Mouse (Mus musculus) neural tube, embryonic 13.5 days (tissue): Measurements from ENCODE around the gene Prmt8. TPM values are rescaled to one million over a fixed set of nuclear protein-coding genes. Genes with fewer than 3 reads are reported as not detected.
A peak's percentile ranks its signal among the peaks of the same experiment; 100 is the strongest.

Experiments used
- ATAC-seq: fragments of 200-750 bp; cut with Nextera tagmentation; 2 replicates; pipeline ENCODE4 v1.8.0; 2017; ENCODE audit warnings: low read depth, mild to moderate bottlenecking, moderate TSS enrichment, moderate library complexity
- H3K27ac ChIP-seq: fragments of 300-500 bp; sonication (generic); replicated peaks from 2 replicates; pipeline ENCODE4 v1.5.1; 2015; ENCODE audit warnings: moderate library complexity, mild to moderate bottlenecking, inconsistent platforms
- H3K27me3 ChIP-seq: fragments of 300-500 bp; sonication (generic); 2 replicates; pipeline ENCODE4 v1.6.1; 2015; ENCODE audit warnings: mild to moderate bottlenecking, inconsistent platforms
- H3K36me3 ChIP-seq: fragments of 300-500 bp; sonication (generic); 2 replicates; pipeline ENCODE4 v1.6.1; 2015; ENCODE audit warnings: mild to moderate bottlenecking, inconsistent platforms
- H3K4me1 ChIP-seq: fragments of 300-500 bp; sonication (generic); replicated peaks from 2 replicates; pipeline ENCODE4 v1.6.1; 2015; ENCODE audit warnings: inconsistent platforms
- H3K4me2 ChIP-seq: fragments of 300-500 bp; sonication (generic); 2 replicates; pipeline ENCODE4 v1.6.1; 2015; ENCODE audit warnings: inconsistent platforms, mild to moderate bottlenecking, moderate library complexity
- H3K4me3 ChIP-seq: fragments of 300-500 bp; sonication (generic); 2 replicates; pipeline ENCODE4 v1.5.1; 2015; ENCODE audit warnings: mild to moderate bottlenecking, inconsistent platforms
- H3K9ac ChIP-seq: fragments of 300-500 bp; sonication (generic); 2 replicates; pipeline ENCODE4 v1.6.1; 2015; ENCODE audit warnings: moderate library complexity, mild to moderate bottlenecking, inconsistent platforms
- H3K9me3 ChIP-seq: fragments of 300-500 bp; sonication (generic); 2 replicates; pipeline ENCODE4 v1.6.1; 2016; ENCODE audit warnings: inconsistent platforms
- WGBS: fragments of 180-500 bp; shearing (Covaris S2); methylation state at CpG from one replicate; pipeline ENCODE4 v1.1.7; 2015; 5-methylcytosine and 5-hydroxymethylcytosine counted together
- polyA plus RNA-seq: library from polyadenylated mRNA; unstranded; fragments of >200 nt; fragmentation: Nextera tagmentation; extraction: Ambion mirVana; gene quantifications from 2 replicates; pipeline ENCODE4 v1.2.1, GENCODE M21; 2015

Gene Prmt8
- polyA plus RNA-seq, 1 experiment from 2014 or later: 39.9 TPM

- Histone ChIP-seq H3K4me1 (peaks cover 41% of the 10 kb centered on the region), H3K36me3 (peaks cover 14% of the 10 kb centered on the region; the same call in 1 of the 2 replicates), H3K27ac (peak overlapping the region; percentile 80), H3K27me3 (no peaks in the 10 kb centered on the region), H3K4me3 (no peak overlapping the region), H3K9ac (no peak overlapping the region), H3K4me2 (no peak overlapping the region), H3K9me3 (no peaks in the 10 kb centered on the region)
- 21% methylated on average over 13 of the region's 13 CpGs for WGBS
- ATAC-seq: peak; percentile 73
Observed at GRCm38 (mm10) chr6:127735130-127735981, 33.9 kb downstream of the Prmt8 start.

- H3K27ac ChIP-seq: peak overlapping the region; percentile 59
- H3K9me3 ChIP-seq: no peaks in the 10 kb centered on the region
- H3K27me3 ChIP-seq: no peaks in the 10 kb centered on the region
- no peak overlapping the region for H3K4me2 ChIP-seq
- 24% methylated on average over 8 of the region's 8 CpGs for WGBS
- peaks cover 26% of the 10 kb centered on the region for H3K4me1 ChIP-seq
- no peak for ATAC-seq
- no peak overlapping the region for H3K9ac ChIP-seq
- no peak overlapping the region for H3K4me3 ChIP-seq
- H3K36me3 ChIP-seq: peaks cover 34% of the 10 kb centered on the region
Observed at GRCm38 (mm10) chr6:127723126-127723525, 46.1 kb downstream of the Prmt8 start.

DNA sequence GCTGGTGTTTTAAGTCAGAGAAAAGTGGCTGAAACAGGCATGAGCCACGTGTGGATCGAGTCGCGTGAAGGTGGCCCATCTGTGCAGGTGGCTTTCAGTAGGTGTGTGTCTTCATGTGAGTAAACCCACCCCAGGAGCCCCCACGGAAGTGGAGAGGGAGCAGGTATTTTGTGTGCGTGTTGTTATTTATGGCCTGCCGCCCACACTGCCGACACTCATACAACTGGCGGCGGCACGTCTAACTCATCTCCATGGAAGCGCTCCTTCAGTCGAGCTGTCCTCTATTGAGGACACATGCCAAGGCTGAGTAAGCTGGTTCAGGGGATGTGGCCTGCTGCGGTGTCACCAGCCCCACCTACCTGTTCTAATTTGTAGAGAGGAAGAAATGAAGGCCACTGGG lies 49.4 kb downstream of the Prmt8 start:
- peak overlapping the region; percentile 49; the same call in 1 of the 2 replicates for H3K27ac ChIP-seq
- H3K27me3 ChIP-seq: no peaks in the 10 kb centered on the region
- H3K4me3 ChIP-seq: no peak overlapping the region
- peaks cover 53% of the 10 kb centered on the region for H3K4me1 ChIP-seq
- no peaks in the 10 kb centered on the region for H3K9me3 ChIP-seq
- H3K9ac ChIP-seq: no peak overlapping the region
- ATAC-seq: no peak
- 59% methylated on average over 14 of the region's 14 CpGs for WGBS
- H3K4me2 ChIP-seq: no peak overlapping the region
- H3K36me3 ChIP-seq: 0 out of 2 replicates have a peak, but pooled peaks cover 4% of the 10 kb centered on the region

DNA sequence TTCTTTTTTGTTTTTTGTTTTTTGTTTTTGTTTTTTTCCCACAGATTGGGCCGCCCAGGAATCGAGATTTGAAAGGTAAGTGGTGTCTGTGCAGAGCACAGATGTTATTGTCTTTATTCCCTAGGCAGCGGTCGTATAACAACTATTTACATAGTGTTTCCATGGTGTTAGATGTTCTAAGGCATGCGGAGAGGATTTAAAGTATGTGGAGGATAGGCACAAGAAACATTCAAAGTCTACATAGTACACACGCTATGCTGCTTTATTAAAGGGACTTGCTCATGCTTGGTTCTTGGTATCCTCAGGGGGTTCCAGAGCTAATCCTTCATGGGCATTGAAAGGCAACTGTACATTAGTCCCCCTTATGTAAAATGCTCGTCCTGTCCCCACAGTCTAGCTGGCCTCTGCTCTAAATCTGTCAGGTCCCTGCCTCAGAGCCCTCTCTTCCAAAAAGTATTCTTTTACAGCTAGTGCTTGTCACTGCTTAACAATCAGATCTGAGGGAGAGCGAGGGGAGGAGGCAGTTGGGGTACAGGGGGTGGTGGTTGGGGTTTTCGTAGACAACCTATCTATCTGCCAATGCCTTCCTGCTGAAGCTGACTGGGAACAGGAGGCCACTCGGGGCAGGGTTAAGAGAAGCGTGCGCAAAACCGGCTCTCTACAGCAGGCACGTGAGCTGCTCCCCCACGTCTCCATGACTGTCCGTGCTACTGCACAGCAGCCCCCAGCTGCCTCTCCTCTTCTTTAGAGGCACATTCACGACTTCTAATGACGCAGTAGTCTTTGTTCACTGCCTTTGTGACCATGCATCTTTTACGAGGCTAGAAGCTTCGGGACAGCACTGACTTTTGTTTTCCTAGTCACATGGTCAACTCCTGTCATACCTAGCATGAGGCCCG lies 51.8 kb downstream of the Prmt8 start:
- Histone ChIP-seq H3K4me3 (no peak overlapping the region), H3K27me3 (no peaks in the 10 kb centered on the region), H3K9me3 (no peaks in the 10 kb centered on the region), H3K27ac (peak overlapping the region; percentile 87), H3K4me1 (peaks cover 46% of the 10 kb centered on the region), H3K36me3 (no peaks in the 10 kb centered on the region), H3K9ac (0 out of 2 replicates have a peak overlapping the region, but pooled peaks have one; percentile 34), H3K4me2 (peak overlapping the region; percentile 42)
- ATAC-seq: peak; percentile 77
- 7% methylated on average over 21 of the region's 21 CpGs for WGBS

- Histone ChIP-seq H3K27ac (no peak overlapping the region), H3K27me3 (no peaks in the 10 kb centered on the region), H3K4me3 (no peak overlapping the region), H3K9me3 (no peaks in the 10 kb centered on the region), H3K4me2 (no peak overlapping the region), H3K9ac (no peak overlapping the region), H3K36me3 (peaks cover 10% of the 10 kb centered on the region; the same call in 1 of the 2 replicates), H3K4me1 (peaks cover 43% of the 10 kb centered on the region)
- WGBS: 54% methylated on average over 5 of the region's 5 CpGs
- ATAC-seq: no peak
Observed at GRCm38 (mm10) chr6:127715428-127715827, 53.8 kb downstream of the Prmt8 start.

DNA sequence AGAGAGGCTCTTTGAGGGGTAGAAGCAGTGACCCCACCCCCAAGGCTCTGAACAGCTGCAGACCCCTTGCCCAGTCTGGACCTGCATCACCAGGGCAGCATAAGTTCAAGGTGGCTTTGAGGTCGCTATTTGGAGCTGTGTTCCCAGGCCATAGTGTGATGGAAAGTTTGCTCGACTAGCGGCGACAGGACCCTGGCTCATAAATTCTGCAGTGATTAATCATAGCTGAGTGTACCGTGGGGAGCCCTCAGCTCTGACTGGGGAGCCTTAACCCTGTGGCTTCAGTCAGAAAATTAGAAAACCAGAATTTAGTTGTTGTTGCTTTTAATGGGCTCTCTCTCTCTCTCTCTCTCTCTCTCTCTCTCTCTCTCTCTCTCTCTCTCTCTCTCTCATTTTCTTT lies 54.4 kb downstream of the Prmt8 start:
- H3K4me3 ChIP-seq: no peak overlapping the region
- no peak overlapping the region for H3K9ac ChIP-seq
- no peaks in the 10 kb centered on the region for H3K27me3 ChIP-seq
- H3K27ac ChIP-seq: no peak overlapping the region
- peaks cover 38% of the 10 kb centered on the region for H3K4me1 ChIP-seq
- peaks cover 14% of the 10 kb centered on the region for H3K36me3 ChIP-seq
- ATAC-seq: no peak
- WGBS: 20% methylated on average over 5 of the region's 5 CpGs
- no peak overlapping the region for H3K4me2 ChIP-seq
- no peaks in the 10 kb centered on the region for H3K9me3 ChIP-seq

DNA sequence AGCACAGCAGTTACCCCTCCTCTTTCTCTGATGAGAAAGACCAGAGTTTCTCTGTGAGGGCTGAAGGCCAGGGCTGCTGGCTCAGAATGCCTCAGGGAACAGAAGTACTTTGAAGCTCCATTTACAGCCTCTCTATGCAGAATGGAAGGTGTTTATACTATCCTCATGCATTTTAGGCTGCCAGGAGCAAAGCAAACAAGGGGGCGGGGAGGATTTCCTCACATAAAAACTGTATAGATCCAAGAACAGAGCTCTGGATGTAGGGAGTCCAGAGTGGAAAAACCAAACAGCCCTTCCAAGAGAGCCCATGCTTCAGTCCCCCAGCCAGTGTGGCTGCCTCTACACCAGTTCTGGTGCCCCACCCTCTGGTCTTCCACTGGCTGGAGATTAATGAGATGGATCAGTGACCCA lies 61.0 kb downstream of the Prmt8 start:
- 38% methylated on average over 1 of the region's 1 CpGs for WGBS
- Histone ChIP-seq H3K9me3 (no peaks in the 10 kb centered on the region), H3K27ac (peak overlapping the region; percentile 72), H3K4me3 (no peak overlapping the region), H3K27me3 (no peaks in the 10 kb centered on the region), H3K9ac (no peak overlapping the region), H3K36me3 (peaks cover 26% of the 10 kb centered on the region), H3K4me1 (peaks cover 36% of the 10 kb centered on the region), H3K4me2 (no peak overlapping the region)
- peak; percentile 57 for ATAC-seq

DNA sequence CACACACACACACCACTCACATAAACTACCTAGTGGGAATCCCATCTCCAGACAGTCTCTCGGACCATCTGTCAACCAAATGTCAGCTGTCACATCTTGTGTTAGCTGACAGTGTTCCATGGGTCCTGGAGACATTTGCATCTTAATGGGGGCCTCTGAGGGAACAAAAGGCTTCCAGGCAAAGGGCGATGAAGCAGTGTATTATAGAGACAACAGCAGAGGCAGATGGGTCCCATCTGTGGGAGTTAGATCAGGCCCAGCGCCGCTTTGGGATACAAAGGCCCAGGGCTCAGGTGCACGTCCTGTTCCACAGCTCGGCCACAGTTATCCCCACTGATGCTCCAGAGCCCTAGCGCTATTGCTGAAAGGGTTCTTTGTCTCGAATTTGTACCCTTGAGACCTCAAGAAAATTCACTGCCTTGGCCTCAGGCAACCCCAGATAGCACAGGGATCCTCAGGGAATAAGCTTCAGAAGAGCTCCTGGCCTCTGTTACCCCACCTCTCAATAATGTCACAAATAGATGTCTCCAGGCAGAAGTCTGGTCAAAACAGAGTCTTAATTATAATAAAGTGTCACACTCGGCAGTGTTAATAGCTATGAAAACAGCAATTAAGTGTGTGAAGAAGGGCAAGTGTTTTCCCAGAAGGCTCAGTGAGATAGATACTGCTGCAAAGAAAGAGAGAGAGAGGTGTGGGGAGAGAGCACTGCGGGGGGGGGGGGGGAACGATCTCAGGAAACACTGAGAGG lies 68.1 kb downstream of the Prmt8 start:
- no peaks in the 10 kb centered on the region for H3K9me3 ChIP-seq
- WGBS: 10% methylated on average over 9 of the region's 11 CpGs
- H3K4me1 ChIP-seq: peaks cover 52% of the 10 kb centered on the region
- 0 out of 2 replicates have a peak overlapping the region, but pooled peaks have one; percentile 0 for H3K9ac ChIP-seq
- peak overlapping the region; percentile 83 for H3K27ac ChIP-seq
- peak; percentile 91 for ATAC-seq
- peaks cover 27% of the 10 kb centered on the region for H3K36me3 ChIP-seq
- H3K4me3 ChIP-seq: no peak overlapping the region
- H3K27me3 ChIP-seq: no peaks in the 10 kb centered on the region
- H3K4me2 ChIP-seq: no peak overlapping the region

- no peaks in the 10 kb centered on the region for H3K9me3 ChIP-seq
- H3K4me2 ChIP-seq: no peak overlapping the region
- 87% methylated on average over 7 of the region's 7 CpGs for whole genome bisulfite sequencing
- H3K9ac ChIP-seq: no peak overlapping the region
- 0 out of 2 replicates have a peak, but pooled peaks cover 9% of the 10 kb centered on the region for H3K4me1 ChIP-seq
- no peak for ATAC-seq
- H3K4me3 ChIP-seq: no peak overlapping the region
- H3K27ac ChIP-seq: no peak overlapping the region
- peaks cover 48% of the 10 kb centered on the region for H3K36me3 ChIP-seq
- H3K27me3 ChIP-seq: no peaks in the 10 kb centered on the region
Observed at GRCm38 (mm10) chr6:127693681-127694080, 75.6 kb downstream of the Prmt8 start.

- no peak for ATAC-seq
- 67% methylated on average over 7 of the region's 7 CpGs for WGBS
Observed at GRCm38 (mm10) chr6:127692298-127692697, 77.0 kb downstream of the Prmt8 start.

GRCm38 (mm10) chr6:127687181-127687860 lies 82.0 kb downstream of the Prmt8 start:
- Histone ChIP-seq H3K4me3 (no peak overlapping the region), H3K27ac (no peak overlapping the region), H3K4me2 (no peak overlapping the region), H3K4me1 (peaks cover 31% of the 10 kb centered on the region), H3K27me3 (no peaks in the 10 kb centered on the region), H3K9me3 (no peaks in the 10 kb centered on the region), H3K36me3 (peaks cover 14% of the 10 kb centered on the region; the same call in 1 of the 2 replicates), H3K9ac (no peak overlapping the region)
- 89% methylated on average over 6 of the region's 6 CpGs for WGBS
- no peak for ATAC-seq

More at GRCm38 (mm10) chr6:127692298-127692697, 77.0 kb downstream of the Prmt8 start:
- Histone ChIP-seq H3K4me1 (0 out of 2 replicates have a peak, but pooled peaks cover 9% of the 10 kb centered on the region), H3K27ac (no peak overlapping the region), H3K4me3 (no peak overlapping the region), H3K36me3 (peaks cover 40% of the 10 kb centered on the region), H3K9ac (no peak overlapping the region), H3K4me2 (no peak overlapping the region), H3K9me3 (no peaks in the 10 kb centered on the region), H3K27me3 (no peaks in the 10 kb centered on the region)
